Mouse (Mus musculus): ENCODE data around the gene Scn4a.

The Scn4a gene

DNA sequence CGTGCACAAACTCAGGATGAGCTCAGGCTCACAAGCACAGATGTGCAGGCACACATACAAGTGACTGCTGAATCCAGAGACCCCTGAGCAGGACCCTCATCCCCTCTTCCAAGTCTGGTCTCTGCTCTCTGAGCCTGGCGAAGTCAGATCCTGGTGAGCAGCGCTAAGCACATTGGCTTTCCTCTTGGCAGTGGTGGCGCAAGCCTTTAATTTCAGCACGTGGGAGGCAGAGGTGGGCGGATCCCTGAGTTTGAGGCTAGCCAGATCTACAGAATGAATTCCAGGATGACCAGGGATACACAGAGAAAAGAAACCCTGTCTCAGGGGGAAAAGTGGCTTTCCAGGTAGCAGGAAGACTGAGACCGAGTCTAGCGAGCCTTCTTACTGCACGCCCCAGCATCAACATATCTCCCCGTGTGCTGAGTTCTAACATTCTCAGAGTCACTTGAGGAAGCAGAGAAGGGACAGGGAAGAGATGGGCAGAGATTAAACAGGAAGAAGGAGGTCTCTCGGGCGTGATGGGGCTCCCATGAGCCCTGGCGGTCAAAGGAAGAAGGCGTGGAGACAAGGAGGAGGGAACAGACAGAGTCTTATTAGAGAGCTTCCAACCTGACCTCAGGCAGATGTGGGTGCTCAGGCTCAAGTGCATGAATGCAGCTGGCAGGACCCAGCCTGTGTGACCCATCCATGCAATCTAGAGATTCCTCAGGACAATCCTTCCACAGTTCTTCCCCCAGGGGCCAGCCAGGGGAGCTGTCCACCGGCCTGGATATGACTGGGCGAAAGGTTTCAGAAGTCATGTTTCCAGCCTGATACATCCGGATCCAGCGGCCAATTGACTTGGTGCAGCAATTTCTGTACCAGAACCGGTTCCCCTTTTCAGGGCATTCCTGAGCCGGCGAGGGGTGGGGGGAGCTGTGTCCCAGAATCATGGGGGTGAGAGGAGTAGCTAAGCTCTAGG is 34.4 kb downstream of the Scn4a start:
- CTCF ChIA-PET, result interaction anchor here (0.5 to 0.7 kb wide), 4 partner anchors 10 to 195 kb away, joined by 3 to 12 read pairs (median 8); no protein-coding TSS in a partner anchor

DNA sequence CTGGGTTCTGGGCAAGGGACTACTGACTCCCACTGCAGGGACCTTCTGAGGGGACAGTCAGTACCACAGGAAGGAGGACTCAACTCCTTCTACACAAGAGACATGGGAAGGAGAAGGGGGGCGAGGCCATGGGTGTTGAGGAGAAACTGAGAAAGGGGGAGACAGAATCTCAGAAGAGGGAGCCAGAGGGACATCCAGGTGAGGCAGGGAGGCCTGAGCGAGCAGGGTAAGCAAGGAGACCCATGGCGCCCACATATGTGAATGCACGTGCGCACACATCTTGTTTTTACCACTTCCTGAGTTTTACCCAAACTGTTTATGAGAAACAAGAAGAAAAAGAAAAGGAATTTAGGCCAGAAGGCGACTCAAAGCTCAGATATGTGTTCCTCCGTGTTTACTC is 35.3 kb downstream of the Scn4a start:
- CTCF ChIA-PET, result interaction anchor here (0.5 to 1.5 kb wide), 4 partner anchors 8 to 195 kb away, joined by 3 to 19 read pairs (median 8); no protein-coding TSS in a partner anchor

DNA sequence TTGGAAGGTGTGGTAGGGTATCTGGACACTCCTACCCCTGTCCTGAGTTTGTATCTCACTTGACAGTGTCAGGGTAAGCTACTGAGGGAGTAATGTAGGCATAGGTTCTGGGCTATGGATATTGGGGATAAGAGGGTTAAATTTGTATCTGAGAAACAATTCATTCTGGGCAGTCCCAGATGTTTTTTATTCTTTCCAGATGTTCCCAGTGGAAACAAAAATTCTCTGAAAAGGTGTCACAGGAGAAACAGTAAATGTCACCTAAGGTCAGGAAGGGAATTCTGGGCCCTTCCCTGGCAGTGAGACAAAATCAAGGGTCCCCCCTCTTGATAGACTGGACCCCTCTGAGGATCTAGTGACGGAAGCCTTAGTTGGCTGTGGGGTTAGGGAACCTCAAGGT is 36.7 kb downstream of the Scn4a start:
- CTCF ChIA-PET, result interaction anchor here (1.2 to 1.5 kb wide), 2 partner anchors 8 to 14 kb away, joined by 5 to 6 read pairs; no protein-coding TSS in a partner anchor

DNA sequence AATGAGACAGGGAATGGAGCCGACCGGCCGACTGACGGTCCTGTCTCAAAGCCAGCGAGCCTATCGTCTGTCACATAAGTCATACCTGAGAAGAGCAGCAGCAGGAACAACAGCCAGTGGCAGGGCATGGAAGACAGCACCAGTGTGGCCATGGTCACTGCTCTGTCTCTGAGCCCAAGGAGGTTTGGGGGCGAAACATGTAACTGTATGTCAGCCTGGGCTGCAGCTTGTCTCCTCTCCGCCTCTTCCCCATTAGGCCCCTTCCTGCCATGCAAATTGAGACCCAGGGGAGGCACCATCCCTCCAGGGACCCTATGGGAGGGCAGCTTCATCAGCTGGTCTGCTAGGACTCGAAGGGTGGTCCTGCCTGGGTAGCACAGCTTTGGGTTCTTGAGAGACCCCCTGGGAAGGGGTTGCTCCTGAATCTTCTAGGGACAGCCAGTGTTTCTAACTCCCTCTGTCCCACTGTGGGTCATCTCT is 38.7 kb downstream of the Scn4a start, which contains the start of gene Cd79b:
Cd79b (minus strand) TSS at position 430 of the 480 bp plus-strand sequence.
- CTCF ChIA-PET, result no interaction called here

DNA sequence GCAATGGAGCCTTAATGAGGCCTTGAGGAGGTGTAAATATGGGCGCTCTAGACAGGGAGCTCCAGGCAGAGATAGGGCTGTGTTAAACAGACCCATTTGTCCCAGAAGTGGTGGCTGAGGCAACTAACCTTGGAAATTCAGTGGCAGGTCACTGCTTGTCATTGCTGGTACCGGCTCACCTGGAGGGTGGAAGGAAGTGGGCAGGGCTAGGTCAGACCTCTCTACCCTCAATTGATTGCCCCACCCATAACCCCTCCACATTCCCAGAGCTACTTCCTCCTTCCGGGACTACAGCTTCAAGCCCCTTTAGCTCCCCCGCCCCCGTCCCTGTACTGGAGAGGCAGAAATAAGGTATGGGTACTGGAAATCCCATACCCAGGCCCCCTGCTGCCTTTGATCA is 39.6 kb downstream of the Scn4a start:
- CTCF ChIA-PET, result interaction anchor here (2.3 kb wide), 1 partner anchor 11 kb away, joined by 6 read pairs; no protein-coding TSS in a partner anchor

DNA sequence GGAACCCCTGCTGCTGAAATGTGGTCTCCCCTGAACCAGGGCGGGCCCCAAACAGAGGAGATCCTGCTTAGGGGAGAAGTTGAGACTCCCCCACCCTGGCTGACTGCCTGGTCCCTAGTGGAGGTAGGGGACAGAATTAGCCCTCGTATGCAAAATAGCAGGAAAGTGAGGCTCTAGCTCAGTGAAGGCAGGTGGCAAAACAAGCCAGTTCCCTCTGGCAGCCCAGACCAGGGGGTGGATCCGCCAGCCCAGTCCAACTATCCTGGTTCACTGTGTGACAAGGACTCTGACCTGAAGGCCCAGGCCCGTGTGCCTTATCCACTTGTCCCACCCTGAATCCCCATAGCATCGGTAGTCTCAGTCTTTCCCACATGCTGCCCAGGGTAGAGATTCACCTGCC is 43.0 kb downstream of the Scn4a start:
- CTCF ChIA-PET, result no interaction called here

DNA sequence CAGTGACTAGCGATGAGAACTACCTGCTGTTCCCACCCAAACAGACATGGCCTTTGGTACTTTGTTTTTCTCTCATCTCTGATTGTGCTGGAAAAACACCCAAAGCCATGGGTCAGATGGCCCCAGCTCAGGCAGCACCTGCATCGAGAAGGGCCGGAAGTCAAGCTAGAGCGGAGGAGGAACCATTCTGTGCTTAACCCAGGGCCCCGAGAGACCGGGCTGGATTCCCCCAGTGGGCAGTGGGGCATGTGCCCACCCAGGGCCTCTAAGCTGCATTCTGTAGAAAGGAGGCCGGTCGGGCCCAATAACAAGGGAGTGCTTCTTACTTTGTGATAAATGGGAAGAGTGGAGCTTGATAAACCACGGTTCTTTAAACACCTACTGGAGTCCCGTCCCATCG is 44.9 kb downstream of the Scn4a start:
- CTCF ChIA-PET, result interaction anchor here (0.7 to 1.3 kb wide), 3 partner anchors 8 to 26 kb away, joined by 6 to 10 read pairs (median 6); no protein-coding TSS in a partner anchor

DNA sequence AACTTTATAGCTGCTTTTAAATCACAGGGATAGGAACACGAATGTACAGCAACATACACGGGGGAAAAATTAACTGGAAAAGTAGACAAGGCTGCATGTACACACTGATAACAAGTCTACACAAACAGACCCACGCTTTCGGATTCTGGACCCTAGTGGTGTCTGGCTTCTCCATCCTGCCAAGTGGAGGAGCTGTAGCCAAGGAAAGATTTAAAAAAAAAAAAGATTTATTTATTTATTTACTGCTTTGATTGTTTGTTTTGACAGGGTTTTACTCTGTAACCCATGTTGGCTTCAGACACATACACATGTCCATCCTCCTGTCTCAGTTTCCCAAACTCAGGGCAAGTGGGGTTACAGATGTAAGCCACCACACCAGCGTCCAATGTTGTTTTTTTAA is 45.7 kb downstream of the Scn4a start:
- CTCF ChIA-PET, result interaction anchor here (0.7 to 1.3 kb wide), 4 partner anchors 9 to 361 kb away, joined by 3 to 10 read pairs (median 6); no protein-coding TSS in a partner anchor

DNA sequence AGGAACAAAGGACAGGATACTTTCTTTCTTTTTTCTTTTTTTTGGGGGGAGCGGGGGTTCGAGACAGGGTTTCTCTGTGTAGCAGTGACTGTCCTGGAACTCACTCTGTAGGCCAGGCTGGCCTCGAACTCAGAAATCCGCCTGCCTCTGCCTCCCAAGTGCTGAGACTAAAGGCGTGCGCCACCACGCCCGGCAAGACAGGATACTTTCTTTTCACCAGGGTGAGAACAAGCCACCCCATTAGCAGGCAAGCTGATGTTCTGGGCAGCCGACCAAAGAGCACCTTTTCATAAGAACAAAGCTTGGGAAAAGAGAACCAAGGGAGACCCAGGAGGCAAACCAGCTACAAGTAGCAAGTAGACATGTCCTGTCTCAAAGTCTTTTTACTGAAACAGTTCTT is 46.3 kb downstream of the Scn4a start:
- CTCF ChIA-PET, result interaction anchor here (0.7 to 1.2 kb wide), 2 partner anchors 16 to 92 kb away, joined by 3 to 6 read pairs; no protein-coding TSS in a partner anchor

DNA sequence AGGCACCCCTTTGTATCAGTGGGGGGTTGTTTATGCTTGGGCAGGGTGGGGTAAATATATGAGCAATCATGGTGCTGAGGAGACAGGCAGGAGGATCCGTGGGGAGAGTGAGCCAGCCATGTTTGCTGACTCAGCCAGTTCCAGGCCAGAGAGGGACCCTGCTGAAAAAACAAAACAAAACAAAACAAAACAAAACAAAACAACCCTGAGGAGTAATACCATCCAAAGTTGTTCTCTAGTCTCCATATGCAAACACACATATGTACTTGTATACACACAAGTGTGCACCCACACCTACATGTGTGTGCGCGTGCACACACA is 47.1 kb downstream of the Scn4a start:
- CTCF ChIA-PET, result interaction anchor here (0.7 kb wide), 1 partner anchor 93 kb away, joined by 6 read pairs; no protein-coding TSS in a partner anchor

DNA sequence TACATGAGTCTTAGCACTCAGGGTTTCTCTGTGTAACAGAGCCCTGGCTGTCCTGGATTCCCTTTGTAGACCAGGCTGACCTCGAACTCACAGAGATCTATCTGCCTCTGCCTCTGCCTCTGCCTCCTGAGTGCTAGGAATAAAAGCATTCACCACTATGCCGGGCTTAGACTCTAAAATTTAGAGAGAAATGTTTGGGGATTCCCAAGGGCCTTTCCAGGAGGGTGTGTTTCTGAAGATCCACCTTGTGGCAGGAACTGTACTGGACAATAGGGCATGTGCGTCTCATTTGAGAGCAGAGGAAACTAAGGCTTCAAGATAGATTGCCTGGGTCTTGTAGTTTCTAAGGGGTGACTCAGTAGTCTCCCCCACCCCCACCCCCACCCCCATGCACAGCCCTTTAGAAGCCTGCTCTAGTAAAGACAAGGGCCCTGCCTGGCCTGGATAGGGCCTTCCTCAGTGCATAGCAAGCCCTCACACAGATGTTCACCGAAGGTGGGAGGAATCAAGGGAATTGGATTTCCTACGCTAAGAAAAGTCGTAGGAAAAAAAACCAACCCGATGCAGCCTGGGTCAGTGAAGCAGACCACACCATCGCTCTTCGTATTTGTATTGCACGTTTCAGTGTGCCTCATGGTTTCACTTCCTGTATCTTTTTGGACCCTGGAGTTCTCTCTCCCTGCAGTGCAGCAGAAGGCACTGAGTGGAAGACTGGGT is 47.6 kb downstream of the Scn4a start:
- CTCF ChIA-PET, result no interaction called here

DNA sequence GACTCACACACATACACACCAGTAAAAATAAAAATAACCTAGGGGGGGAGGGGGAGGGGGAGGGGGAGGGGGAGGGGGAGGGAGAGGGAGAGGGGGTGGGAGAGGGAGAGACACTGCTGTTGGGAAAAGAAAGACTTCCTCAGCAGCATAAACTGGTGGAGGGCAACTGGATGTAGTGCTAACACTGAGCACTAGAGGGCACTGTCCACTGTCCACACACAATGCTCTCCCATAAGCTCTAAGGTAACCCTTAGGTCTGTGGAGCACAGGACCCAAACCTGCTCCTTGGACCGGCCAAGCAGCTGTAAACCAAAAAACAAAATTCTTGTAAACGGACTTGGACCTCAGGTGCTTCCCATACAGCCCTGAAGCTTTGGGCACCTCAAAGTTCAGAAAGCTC is 50.5 kb downstream of the Scn4a start:
- CTCF ChIA-PET, result interaction anchor here (0.7 to 2.4 kb wide), 5 partner anchors 10 to 64 kb away, joined by 3 to 10 read pairs (median 5); no protein-coding TSS in a partner anchor

DNA sequence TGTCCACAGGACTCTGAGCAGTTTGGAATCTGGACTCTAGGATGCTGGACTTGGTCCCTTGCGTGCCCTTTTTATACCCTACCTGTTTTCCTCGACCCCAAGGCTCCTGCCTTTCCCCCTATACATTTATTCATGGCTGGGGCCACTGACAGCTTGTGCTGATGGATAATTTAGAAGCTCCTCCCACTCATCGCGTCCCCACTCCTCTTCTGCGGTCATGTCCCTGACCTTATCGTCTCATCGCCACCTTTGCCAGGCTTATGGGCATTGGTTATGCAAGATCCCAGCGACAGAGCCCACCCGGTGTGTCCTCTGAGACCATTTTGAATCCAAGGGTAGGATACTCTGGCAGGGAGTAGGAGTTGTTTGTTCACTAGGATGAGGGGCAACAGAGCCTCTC is 51.3 kb downstream of the Scn4a start, which contains the start of gene Gh:
Gh (minus strand) TSS at position 101 of the 400 bp plus-strand sequence.
- CTCF ChIA-PET, result no interaction called here

DNA sequence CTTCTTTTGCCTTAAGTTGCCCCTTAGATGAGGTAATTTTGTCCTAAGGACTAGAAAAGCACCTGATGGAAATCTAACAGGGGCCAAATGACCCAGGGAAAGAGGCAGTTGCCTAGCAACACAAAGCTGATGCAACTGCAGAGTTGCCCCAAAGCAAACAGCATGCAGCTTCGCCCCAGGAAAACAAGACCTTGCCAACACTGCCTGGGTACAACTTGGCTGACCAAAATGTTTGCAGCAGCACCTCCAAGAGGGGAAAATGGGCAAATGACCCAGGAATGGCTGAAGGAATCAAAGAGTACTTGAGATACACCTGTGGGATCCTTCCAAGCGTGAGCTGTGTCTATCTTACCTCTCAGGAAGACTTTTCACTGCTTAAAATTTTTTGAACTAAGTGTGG is 61.2 kb downstream of the Scn4a start:
- CTCF ChIA-PET, result no interaction called here

DNA sequence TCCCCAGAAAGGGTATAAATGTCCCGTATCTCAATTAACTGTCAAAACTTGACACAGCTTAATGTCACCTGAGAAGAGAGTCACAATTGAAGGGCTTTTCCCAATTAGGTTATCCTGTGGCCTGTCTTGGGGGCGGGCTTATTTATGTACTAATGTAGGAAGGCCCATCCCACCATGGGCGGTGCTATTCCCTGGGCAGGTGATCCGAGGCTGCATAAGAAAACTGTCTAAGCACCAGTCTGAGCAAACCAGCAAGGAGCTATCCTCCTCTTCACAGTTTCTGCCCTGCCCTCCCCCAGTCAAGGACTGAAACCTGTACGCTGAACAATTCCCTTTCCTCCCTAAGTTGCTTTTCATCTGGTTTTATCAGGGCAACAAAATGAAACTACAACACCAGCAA is 62.7 kb downstream of the Scn4a start:
- CTCF ChIA-PET, result no interaction called here

DNA sequence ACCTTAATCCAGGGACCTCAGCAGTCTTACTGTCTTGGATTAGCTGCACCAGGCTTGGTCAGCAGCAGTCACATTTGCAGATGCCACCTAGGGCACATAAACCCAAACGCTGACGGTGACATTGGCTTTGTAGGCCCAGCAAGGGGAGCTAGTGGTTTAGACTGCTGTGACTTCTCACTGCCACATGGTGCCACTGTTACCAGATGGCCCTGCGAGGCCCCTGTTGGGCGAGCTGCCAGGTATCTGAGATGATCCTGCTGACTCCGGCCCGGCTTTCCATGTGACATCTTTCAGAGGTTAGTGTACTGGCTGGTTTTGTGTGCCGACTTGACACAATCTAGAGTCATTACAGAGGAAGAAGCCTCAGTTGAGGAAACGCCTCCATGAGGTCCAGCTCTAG is 63.7 kb downstream of the Scn4a start:
- CTCF ChIA-PET, result no interaction called here

DNA sequence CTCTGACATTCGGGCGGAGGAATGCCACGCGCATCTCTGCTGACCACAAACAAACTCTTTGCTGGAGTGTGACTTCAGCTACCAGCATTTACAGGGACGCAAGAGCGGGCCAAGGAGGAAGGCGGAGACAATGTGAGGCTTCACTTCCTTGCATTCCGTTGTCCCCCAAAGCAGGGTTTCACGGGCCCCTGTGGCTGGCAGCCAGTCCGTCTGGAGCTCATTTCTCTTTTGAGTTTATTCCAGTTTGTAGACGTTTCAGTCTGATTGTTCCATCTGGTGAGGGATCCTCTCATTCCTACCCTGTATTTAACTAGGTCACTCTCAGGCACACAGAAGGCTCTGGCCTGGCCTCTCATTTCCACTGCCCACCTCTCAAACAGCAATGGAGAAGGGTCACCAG is 66.1 kb downstream of the Scn4a start:
- CTCF ChIA-PET, result no interaction called here

DNA sequence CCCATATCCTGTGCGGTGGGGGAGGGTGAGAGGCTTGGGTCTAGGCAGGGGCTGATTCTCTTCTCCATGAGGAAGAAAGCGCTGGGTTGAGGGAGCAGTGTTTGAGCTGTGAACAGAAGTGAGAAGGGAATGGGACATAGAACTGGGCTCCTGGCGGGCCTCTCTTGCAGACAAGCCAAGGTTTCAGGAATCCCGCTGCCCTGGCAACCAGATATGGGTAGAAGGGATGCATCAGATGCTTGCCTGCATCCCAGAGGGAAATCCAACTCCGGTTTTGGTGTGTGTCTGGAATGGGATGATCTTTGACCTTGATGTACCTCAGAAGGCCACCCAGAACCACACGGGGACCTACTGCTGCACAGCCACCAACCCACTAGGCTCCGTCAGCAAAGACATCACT is 66.9 kb downstream of the Scn4a start:
- CTCF ChIA-PET, result no interaction called here

DNA sequence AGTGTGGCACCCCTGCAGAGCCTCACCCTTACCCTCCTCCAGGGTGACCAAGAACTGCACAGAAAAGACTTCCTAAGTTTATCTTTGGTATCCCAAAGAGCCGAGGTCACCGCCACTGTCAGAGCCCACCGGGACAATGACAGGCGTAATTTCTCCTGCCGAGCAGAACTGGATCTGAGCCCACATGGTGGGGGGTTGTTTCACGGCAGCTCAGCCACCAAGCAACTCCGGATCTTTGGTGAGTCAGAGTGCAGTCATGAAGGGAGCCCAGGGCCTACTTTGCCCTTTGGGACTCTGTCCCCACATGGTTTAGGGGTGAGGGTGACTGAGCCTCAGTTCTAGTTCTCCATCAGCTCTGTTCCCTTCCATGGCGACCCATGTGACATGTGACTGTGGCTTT is 69.0 kb downstream of the Scn4a start:
- CTCF ChIA-PET, result no interaction called here

DNA sequence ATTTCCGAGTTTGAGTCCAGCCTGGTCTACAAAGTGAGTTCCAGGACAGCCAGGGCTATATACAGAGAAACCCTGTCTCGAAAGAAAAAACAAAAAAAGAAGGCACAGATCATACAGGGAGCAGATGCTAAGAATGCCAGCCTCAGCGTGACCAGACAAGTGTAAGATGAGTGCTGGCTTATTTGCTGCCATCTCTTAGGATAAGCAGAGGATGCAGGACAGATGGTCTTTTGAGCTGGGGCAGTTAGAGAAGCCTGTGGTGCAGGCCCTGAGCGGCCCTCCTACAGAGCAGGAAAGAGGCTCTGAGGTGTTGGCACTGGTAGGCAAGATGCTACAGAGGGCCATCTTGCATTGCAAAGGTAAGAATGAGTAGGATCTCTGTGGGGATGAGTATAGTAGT is 69.7 kb downstream of the Scn4a start:
- CTCF ChIA-PET, result no interaction called here

DNA sequence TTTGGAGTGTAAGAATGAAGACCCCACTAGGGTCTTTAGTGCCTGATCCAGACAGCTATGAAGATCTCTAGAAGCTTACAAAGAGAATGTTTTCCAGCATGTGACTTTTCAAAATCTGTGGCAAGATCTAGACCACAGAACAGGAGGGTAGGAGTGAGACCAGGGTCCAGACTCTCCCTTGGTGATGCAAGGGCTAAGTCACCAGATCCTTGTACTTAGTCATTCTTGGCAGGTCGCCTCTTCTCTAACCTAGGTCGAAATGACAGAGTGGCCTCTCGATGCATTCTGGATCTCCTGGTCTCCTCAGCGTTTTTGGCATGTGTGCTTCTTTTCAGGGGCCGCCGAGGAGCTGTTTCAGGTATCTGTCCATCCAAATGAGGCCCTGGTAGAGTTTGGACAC is 70.6 kb downstream of the Scn4a start:
- CTCF ChIA-PET, result no interaction called here

DNA sequence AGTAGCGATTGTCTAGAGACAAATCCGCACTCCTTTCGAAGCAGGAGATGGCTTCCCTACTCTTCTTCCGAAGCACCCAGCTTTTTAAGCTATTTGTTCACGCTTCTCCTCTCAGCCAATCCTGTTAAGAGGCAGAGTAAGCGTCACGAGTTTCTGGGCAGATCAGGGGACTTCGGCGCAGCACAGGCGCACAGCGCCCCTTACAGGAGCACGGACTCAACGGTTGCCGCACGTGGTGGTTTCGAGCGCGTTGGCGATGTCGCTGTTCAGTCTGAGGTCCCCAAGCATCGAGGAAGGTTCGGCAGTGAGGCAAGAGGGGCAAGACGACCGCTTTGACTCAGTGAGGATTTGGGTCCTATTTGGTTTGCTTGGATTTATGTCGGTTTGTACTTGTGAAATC is 76.6 kb downstream of the Scn4a start, which contains the start of gene Tcam1:
Tcam1 (plus strand) TSS at position 219 of the 400 bp plus-strand sequence.
- CTCF ChIA-PET, result interaction anchor here (0.6 kb wide), 1 partner anchor 831 kb away, joined by 6 read pairs; no protein-coding TSS in a partner anchor

Data from spleen, embryonic (tissue).